Mouse (Mus musculus): Measurements from ENCODE around the gene Clstn2.

DNA sequence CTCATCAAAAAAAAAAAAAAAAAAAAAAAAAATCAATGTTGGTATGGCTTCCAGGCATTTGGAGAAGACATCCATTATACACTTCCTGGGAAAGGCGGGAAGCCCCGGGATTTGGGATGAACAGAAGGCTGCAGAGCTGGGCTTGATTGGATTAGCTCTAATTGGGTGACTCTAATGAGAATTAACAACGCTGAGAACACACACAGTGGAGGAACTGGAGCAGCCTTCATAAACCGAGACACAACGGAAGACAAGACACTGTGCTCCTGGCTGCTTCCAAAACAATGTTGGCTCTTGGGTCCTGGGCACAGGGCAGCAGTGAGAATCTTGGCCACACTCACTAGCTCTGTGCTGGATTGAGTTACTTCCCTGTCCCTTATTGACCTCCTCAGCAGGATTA is 360.3 kb downstream of the Clstn2 start:
- TF ChIP-seq CTCF (conservative IDR thresholded peaks at IDR 0.05; ENCODE audit: low read length) (no peak), NANOG (IDR thresholded peaks at IDR 0.05; ENCODE audit: borderline replicate concordance, low read length) (no peak)

Data from E14TG2a.4 (cell line).